Mouse (Mus musculus) forebrain, embryonic 10.5 days (tissue): ENCODE measurements around the gene Arid5b. TPM values are rescaled to one million over a fixed set of nuclear protein-coding genes. Genes with fewer than 3 reads are reported as not detected.
A peak's percentile ranks its signal among the peaks of the same experiment; 100 is the strongest.

Experiments
- DNase-seq: peaks from one replicate; pipeline ENCODE4 v3.0.0-alpha.2; 2017; ENCODE audit warnings: low spot score; ENCODE audit errors: extremely low spot score
- H3K27ac ChIP-seq: fragments of 300-500 bp; sonication (generic); 2 replicates; pipeline ENCODE4 v1.5.1; 2016; ENCODE audit warnings: mild to moderate bottlenecking
- H3K27me3 ChIP-seq: fragments of 300-500 bp; sonication (generic); 2 replicates; pipeline ENCODE4 v1.6.1; 2016; ENCODE audit warnings: mild to moderate bottlenecking; ENCODE audit not compliant: poor library complexity, severe bottlenecking
- H3K36me3 ChIP-seq: fragments of 300-500 bp; sonication (generic); replicated peaks from 2 replicates; pipeline ENCODE4 v1.6.1; 2016; ENCODE audit warnings: mild to moderate bottlenecking, moderate library complexity
- H3K4me1 ChIP-seq: fragments of 300-500 bp; sonication (generic); 2 replicates; pipeline ENCODE4 v1.6.1; 2016
- H3K4me3 ChIP-seq: fragments of 300-500 bp; sonication (generic); 2 replicates; pipeline ENCODE4 v1.5.1; 2016; ENCODE audit warnings: mild to moderate bottlenecking, moderate library complexity
- H3K9me3 ChIP-seq: fragments of 300-500 bp; sonication (generic); 2 replicates; pipeline ENCODE4 v1.6.1; 2016; ENCODE audit warnings: mild to moderate bottlenecking, moderate library complexity
- WGBS: fragments of 180-500 bp; shearing (Covaris S2); methylation state at CpG from one replicate; pipeline ENCODE4 v1.1.7; 2016; 5-methylcytosine and 5-hydroxymethylcytosine counted together
- polyA plus RNA-seq: library from polyadenylated mRNA; unstranded; fragments of >200 nt; fragmentation: Nextera tagmentation; extraction: Ambion mirVana; gene quantifications from 2 replicates; pipeline ENCODE4 v1.2.1, GENCODE M21; 2016

Arid5b gene
- polyA plus RNA-seq, 1 experiment from 2014 or later, result 10.5 TPM

DNA sequence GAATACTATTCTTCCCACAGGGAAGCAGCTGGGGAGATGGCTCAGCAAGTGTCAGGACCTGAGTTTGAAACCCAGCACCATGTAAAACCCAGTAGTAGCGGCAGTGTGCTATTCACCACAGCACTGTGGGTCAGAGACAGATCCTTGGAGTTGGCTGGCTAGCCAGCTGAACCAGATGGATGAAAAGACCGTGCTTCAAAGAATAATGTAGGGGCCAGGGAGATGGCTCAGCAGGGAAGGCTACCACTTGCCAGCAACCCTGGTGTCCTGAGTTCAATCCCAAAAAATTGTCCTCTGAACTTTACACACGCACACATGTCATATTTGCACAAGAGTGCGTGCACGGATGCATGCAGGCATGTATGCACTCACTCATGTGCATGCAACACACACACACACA is 164.9 kb downstream of the Arid5b start:
- 89% methylated on average over 5 of the region's 5 CpGs for WGBS
- Histone ChIP-seq H3K4me1 (peaks cover 19% of the 10 kb centered on the region), H3K27me3 (no peaks in the 10 kb centered on the region), H3K36me3 (peaks cover 7% of the 10 kb centered on the region; the same call in 1 of the 2 replicates), H3K27ac (no peak overlapping the region), H3K9me3 (no peaks in the 10 kb centered on the region), H3K4me3 (no peak overlapping the region)
- DNase-seq, result no peak

DNA sequence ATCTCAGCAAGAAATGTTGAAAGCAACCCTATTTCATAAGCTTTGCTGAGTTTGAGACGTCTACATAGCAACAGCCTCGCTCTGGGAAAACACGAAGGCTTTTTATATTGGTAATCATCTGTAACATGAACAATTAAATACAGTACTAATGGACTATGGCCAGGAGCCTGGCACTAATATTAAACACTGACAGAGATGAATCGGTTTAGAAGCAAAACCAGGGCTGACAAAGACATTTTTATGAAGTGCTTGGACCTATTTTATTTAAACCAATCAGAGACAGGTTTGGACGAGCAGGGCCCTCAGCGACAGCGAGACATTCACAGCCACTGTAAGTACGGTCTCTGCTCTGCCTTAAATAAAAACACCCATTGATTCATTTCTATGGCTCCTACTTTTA is 165.6 kb downstream of the Arid5b start:
- Histone ChIP-seq H3K36me3 (peaks cover 7% of the 10 kb centered on the region; the same call in 1 of the 2 replicates), H3K4me3 (no peak overlapping the region)

DNA sequence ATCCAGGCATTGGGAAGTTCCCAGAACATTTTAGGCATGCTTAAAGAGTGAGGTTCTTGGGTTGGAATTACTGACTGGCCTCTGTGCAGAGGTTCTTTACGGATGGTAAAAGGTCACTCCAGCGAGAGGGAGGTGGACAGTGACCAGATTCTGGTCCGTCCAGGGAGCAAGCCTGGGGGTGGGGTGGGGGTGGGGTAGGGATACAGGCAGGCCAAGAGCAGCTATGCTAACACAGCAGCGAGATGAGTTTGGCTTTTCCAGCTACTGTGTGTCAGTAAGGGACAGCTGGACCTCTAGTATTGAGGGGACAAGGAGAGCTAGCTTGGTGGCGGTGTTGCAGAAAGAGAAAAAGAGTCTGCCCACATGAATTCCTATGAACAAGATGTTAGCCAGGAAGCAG is 167.9 kb downstream of the Arid5b start:
- no peak for DNase-seq
- Histone ChIP-seq H3K9me3 (no peaks in the 10 kb centered on the region), H3K27me3 (no peaks in the 10 kb centered on the region), H3K4me1 (peaks cover 38% of the 10 kb centered on the region), H3K4me3 (no peak overlapping the region), H3K36me3 (0 out of 2 replicates have a peak, but pooled peaks cover 4% of the 10 kb centered on the region), H3K27ac (0 out of 2 replicates have a peak overlapping the region, but pooled peaks have one; percentile 40)
- 64% methylated on average over 5 of the region's 5 CpGs for WGBS

More for the DNA sequence above, 165.6 kb downstream of the Arid5b start:
- no peak for DNase-seq
- Histone ChIP-seq H3K27ac (no peak overlapping the region), H3K27me3 (no peaks in the 10 kb centered on the region), H3K9me3 (no peaks in the 10 kb centered on the region), H3K4me1 (peaks cover 19% of the 10 kb centered on the region)
- 91% methylated on average over 8 of the region's 8 CpGs for WGBS

DNA sequence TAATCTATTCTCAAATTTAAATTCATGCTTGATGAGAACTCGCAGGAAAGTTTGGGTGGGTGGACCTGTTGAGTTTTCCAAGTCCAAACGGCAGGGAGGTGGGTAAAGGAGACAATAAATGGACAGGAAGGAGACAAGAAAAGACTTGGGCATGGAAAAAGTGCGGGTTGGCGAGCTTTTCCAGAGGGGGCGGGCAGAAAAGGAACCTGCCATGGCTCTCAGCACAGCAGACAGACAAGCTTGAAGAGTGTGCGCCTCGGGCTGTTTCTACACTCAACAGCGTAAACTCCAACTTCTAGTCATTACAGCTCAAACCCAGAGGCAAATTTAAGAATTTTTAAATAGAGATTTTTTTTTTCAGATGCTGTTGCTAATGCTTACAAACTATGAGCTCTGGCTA is 168.4 kb downstream of the Arid5b start:
- Histone ChIP-seq H3K27me3 (no peaks in the 10 kb centered on the region), H3K27ac (0 out of 2 replicates have a peak overlapping the region, but pooled peaks have one; percentile 40), H3K4me1 (peaks cover 43% of the 10 kb centered on the region), H3K9me3 (no peaks in the 10 kb centered on the region), H3K36me3 (0 out of 2 replicates have a peak, but pooled peaks cover 4% of the 10 kb centered on the region), H3K4me3 (no peak overlapping the region)
- no peak for DNase-seq
- WGBS, result 76% methylated on average over 8 of the region's 8 CpGs

DNA sequence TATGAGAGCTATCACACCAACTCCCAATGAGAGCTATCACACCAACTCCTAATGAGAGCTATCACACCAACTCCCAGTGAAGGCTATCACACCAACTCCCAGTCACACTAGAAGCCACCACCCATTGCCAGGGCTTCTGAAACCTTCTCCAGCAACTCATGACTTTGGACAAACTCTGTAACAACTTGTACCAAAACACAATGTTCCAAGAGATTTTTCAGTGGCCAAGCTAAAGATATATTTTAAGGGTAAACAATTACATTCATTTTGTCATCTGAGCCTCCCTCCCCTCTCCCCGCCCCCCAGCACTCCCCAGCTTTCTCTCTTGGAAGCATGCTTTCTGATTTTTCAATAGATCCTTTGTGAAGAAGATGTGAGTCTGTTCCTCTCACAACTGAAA is 168.9 kb downstream of the Arid5b start:
- no peak overlapping the region for H3K27ac ChIP-seq
- 0 out of 2 replicates have a peak, but pooled peaks cover 4% of the 10 kb centered on the region for H3K36me3 ChIP-seq
- peaks cover 48% of the 10 kb centered on the region for H3K4me1 ChIP-seq
- no peaks in the 10 kb centered on the region for H3K9me3 ChIP-seq
- WGBS, result 84% methylated on average over 1 of the region's 1 CpGs
- H3K27me3 ChIP-seq, result no peaks in the 10 kb centered on the region
- no peak for DNase-seq
- no peak overlapping the region for H3K4me3 ChIP-seq

DNA sequence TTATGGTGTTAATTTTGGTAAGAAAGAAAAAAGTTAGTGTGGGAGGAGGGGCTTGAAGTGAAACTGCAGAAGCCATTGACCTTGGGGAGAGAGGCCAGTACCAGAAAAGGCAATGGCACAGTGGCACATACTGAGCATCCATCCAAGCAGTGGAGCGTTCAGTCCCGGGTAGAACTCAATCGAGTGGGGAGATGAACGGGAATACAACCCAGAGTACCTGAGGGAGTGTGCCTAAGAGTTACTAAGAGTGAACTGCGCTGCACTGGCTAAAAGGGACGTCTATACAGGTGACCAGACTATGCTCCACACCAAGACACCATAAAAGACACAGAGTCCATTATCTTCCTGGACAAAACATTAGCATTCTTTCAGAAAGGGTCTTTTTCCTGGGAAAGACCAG is 170.8 kb downstream of the Arid5b start:
- 89% methylated on average over 6 of the region's 6 CpGs for WGBS

DNA sequence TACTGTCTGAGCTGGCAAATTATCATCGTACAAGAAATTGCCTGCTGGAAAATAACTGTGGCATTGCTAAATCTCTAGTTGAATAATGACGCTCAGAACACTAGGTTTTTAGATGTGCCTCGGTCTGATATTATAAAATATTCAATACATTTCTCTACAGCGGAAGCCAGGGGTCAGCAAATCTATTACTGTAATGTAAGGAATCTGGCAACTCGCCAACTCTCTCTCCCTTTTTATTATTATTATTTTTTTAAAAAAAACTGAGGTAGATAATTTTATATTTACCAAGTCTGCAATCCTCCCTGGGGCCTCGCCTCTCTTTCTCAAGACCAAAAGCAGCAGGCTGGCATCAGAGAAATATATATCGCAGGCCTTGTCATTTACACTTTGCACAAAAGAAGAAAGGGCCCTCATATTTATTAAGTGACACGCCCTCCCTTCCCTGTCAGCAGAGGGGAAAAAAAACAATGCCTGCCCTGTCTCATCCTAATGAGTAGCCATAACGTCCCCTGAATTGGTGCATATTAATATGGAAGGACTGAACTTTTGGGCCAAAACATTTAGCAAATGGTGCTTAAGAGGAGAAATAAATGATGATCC is 172.1 kb downstream of the Arid5b start:
- H3K27me3 ChIP-seq, result no peaks in the 10 kb centered on the region
- 0 out of 2 replicates have a peak, but pooled peaks cover 4% of the 10 kb centered on the region for H3K36me3 ChIP-seq
- H3K4me1 ChIP-seq, result peaks cover 57% of the 10 kb centered on the region
- no peaks in the 10 kb centered on the region for H3K9me3 ChIP-seq
- DNase-seq, result no peak
- H3K27ac ChIP-seq, result no peak overlapping the region
- WGBS, result 85% methylated on average over 9 of the region's 9 CpGs
- H3K4me3 ChIP-seq, result no peak overlapping the region

More for the DNA sequence above, 170.8 kb downstream of the Arid5b start:
- Histone ChIP-seq H3K36me3 (0 out of 2 replicates have a peak, but pooled peaks cover 4% of the 10 kb centered on the region), H3K9me3 (no peaks in the 10 kb centered on the region), H3K4me3 (no peak overlapping the region), H3K4me1 (peaks cover 57% of the 10 kb centered on the region), H3K27me3 (no peaks in the 10 kb centered on the region), H3K27ac (no peak overlapping the region)
- DNase-seq, result no peak

DNA sequence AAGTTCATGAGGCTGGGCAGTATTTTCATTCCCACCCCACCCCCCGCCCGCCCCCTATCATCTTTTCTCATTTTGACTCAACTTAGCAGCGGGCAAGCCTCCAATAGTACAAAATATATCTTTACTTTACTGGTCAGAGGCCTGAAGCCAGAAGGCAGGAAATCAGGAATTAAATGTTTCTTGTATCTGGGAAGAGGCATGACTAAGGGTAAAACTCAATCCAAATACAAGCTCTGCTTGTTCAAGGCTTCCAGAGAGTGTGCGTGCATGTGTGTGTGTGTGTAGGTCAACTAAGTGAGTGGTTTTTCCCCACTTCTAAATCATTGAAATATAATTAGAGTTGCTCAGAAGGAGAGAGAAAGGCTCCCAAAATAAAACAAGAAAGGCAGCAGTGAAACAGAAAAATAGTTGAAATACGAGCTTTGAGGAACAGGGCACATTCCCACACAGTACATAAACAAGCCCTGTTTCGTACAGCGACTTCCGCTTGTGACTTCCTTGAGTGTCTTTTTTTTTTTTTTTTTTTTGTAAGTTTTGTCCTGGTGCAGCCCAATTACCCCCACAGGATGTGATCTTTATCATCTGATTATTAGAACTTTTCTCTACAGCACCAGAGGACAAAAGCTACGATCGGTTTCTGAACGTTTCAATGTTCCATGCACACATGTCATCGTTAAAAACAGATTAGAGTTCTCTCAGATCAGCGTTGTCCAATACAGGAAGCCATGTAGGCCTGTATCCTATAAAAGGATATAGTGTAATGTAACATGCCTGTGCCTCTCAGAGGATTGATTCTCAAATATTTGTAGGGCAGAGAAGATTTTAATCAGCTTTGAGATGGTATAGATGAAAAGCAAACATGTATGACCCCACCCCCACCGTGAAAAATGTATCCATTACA is 173.4 kb downstream of the Arid5b start:
- Histone ChIP-seq H3K4me3 (no peak overlapping the region), H3K36me3 (peaks cover 10% of the 10 kb centered on the region), H3K9me3 (no peaks in the 10 kb centered on the region), H3K4me1 (peaks cover 50% of the 10 kb centered on the region), H3K27me3 (no peaks in the 10 kb centered on the region), H3K27ac (peak overlapping the region; percentile 69)
- WGBS, result 65% methylated on average over 14 of the region's 14 CpGs
- DNase-seq, result no peak

DNA sequence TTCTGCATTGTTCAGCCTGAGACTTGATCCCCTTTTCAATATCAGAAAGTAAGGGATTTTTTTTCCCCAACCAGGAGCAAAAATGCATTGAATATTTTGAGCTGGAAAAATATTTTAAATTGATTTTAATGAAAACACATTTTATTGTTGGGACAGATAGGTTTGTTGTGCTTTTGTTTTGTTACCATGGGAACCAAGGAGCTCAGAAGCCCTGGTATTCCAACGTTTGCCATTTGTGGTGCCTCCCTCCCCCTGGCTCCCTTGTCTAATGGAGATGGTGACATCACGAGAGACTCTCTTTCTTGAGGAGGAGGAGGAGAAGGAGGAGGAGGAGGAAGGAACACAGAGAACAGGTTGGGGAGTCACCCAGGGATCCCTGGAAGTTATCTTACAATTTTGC is 174.1 kb downstream of the Arid5b start:
- Histone ChIP-seq H3K27me3 (no peaks in the 10 kb centered on the region), H3K4me1 (peaks cover 45% of the 10 kb centered on the region), H3K27ac (peak overlapping the region; percentile 69), H3K4me3 (no peak overlapping the region), H3K36me3 (peaks cover 10% of the 10 kb centered on the region), H3K9me3 (no peaks in the 10 kb centered on the region)
- no peak for DNase-seq
- 15% methylated on average over 2 of the region's 2 CpGs for WGBS

DNA sequence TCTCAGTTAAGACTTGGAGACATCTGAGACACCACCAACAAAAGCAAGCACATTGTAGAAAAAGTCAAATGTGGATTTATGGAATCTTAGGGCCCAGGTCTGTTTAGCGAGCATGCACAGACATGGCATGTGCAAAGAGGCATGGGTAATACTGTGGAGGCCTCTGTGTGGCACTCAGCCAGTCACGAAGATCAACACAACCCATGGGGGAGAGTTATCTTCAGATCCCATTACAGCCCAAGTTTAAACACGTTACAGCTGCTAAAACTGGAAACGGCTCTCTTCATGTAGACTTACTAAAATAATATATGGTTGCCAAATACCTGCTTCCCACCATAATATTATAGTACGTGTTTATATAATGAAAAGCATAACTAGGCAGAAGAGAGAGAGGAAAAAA is 174.6 kb downstream of the Arid5b start:
- H3K4me1 ChIP-seq, result peaks cover 45% of the 10 kb centered on the region
- no peak for DNase-seq
- H3K4me3 ChIP-seq, result no peak overlapping the region
- no peaks in the 10 kb centered on the region for H3K9me3 ChIP-seq
- no peak overlapping the region for H3K27ac ChIP-seq
- H3K27me3 ChIP-seq, result no peaks in the 10 kb centered on the region
- 84% methylated on average over 5 of the region's 5 CpGs for WGBS
- peaks cover 9% of the 10 kb centered on the region for H3K36me3 ChIP-seq

DNA sequence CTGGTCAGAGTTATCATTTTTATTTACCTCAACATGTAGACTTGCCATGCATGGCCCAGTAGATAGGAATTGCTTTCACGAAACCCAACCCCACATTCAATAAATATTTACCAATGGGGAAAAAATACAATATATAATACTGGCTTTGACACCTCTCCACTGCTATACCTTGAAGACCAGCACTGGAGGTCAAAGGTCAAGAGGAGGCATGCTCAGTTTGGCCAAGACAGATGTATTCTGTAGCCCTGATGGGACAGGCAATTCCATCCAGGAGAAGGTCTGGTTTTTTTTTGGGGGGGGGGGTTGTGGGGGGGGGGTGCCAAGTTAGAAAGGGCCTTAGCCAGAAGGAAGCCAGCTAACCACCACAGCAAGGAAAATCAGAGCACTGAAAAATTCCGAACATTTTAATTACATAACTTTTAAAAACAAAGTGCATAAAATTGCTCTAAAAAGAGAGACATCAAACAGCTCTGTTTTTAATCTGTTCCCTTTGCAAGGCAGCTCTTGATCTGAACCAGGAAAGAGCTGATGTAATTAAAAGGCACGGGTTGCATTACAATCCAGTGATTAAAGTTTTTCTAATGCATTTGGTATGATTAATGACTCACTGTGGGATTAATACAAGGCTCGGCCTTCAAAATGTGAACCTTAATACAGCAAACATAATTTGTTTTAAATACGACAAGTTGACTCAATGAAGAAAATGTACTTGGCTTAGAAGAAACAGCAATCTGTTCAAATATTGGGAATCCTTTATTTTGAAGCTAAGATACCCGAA is 175.3 kb downstream of the Arid5b start:
- peaks cover 11% of the 10 kb centered on the region for H3K36me3 ChIP-seq
- 85% methylated on average over 6 of the region's 6 CpGs for WGBS
- H3K27me3 ChIP-seq, result no peaks in the 10 kb centered on the region
- peaks cover 45% of the 10 kb centered on the region for H3K4me1 ChIP-seq
- H3K9me3 ChIP-seq, result no peaks in the 10 kb centered on the region
- H3K4me3 ChIP-seq, result no peak overlapping the region
- no peak for DNase-seq
- H3K27ac ChIP-seq, result no peak overlapping the region

DNA sequence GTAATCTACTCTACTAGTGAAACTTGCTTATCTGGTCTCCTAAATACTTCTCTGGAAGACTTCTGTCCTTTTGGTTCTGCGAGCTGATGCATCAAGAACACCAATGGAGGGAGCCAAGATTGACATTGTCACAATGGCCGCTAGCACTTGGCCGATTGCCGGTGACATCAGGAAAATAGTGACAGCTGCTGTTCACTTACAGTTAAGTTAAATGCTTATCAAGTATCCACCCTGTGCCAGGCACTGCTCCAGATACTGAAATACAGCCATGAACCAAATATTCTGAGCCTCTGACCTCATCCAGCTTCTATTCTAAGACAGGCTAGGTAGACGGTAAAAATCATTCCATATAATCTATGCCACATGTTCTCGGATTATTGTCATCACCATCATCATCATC is 176.0 kb downstream of the Arid5b start:
- Histone ChIP-seq H3K27me3 (no peaks in the 10 kb centered on the region), H3K27ac (no peak overlapping the region), H3K36me3 (peaks cover 18% of the 10 kb centered on the region), H3K9me3 (no peaks in the 10 kb centered on the region), H3K4me1 (peaks cover 45% of the 10 kb centered on the region), H3K4me3 (no peak overlapping the region)
- WGBS, result 96% methylated on average over 6 of the region's 6 CpGs
- DNase-seq, result no peak
